Mouse (Mus musculus) bone marrow, adult 2 months (tissue): ENCODE results near the gene Gabra5. TPM values are rescaled to one million over a fixed set of nuclear protein-coding genes. Genes with fewer than 3 reads are reported as not detected.

Source experiments
- H3K27ac ChIP-seq: fragments of 200-500 bp; 2 replicates; pipeline ENCODE4 v1.5.1; 2012; ENCODE audit warnings: low read depth, mild to moderate bottlenecking, control low read depth, inconsistent platforms, low read length; ENCODE audit not compliant: control insufficient read depth, poor library complexity, insufficient read depth
- H3K4me1 ChIP-seq: fragments of 200-500 bp; 2 replicates; pipeline ENCODE4 v1.6.1; 2011; ENCODE audit warnings: low read length; ENCODE audit not compliant: control insufficient read depth, insufficient read depth
- H3K4me3 ChIP-seq: fragments of 200-500 bp; replicated peaks from 2 replicates; pipeline ENCODE3; 2011; ENCODE audit warnings: mild to moderate bottlenecking, low read depth, low read length, control low read depth; ENCODE audit not compliant: control insufficient read depth
- CTCF ChIP-seq: fragments of 200-500 bp; IDR thresholded peaks from 2 replicates; pipeline ENCODE4 v1.5.1; 2011; ENCODE audit warnings: low read length, control low read depth; ENCODE audit not compliant: control insufficient read depth, insufficient read depth
- POLR2A ChIP-seq: fragments of 200-500 bp; IDR thresholded peaks from 2 replicates; pipeline ENCODE4 v1.6.1; 2011; ENCODE audit warnings: low read depth, mild to moderate bottlenecking, control low read depth, low read length, borderline replicate concordance; ENCODE audit not compliant: control insufficient read depth
- WGBS: fragments of 180-500 bp; shearing (Covaris S2); methylation state at CpG from one replicate; pipeline ENCODE4 v1.1.7; 2018; 5-methylcytosine and 5-hydroxymethylcytosine counted together
- polyA plus RNA-seq: library from polyadenylated mRNA; stranded (reverse); fragments of >200 nt; gene quantifications from 2 replicates; pipeline ENCODE4 v1.2.4, GENCODE M21; 2011; ENCODE audit warnings: low replicate concordance; ENCODE audit not compliant: missing spikeins, insufficient read depth, insufficient read length

Gene Gabra5
- polyA plus RNA-seq, 1 experiment = not detected

DNA sequence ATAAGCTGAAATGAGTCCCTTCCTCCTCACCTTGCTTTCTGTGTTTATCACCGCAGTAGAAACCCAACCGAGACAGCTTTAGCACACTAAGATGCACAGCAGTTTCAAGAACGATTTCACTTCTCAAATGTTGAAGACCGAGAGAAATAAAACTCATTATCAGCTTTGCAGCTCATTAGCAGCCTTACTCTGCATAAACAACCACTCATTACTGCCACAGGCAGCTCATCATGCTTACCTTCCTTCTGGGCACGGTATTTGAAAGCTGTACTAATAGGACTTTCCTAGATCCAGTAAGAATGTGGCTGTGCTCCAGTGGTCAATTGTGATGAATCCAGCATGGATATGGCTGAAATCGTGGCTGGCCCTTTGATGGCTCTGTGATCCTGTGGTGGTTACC is 23.0 kb downstream of the Gabra5 start:
- no peak overlapping the region for H3K27ac ChIP-seq
- no peaks in the 10 kb centered on the region; the same call in 1 of the 2 replicates for H3K4me1 ChIP-seq
- 72% methylated on average over 6 of the region's 6 CpGs for WGBS
- TF ChIP-seq CTCF = no peak
- TF ChIP-seq POLR2A = no peak
- H3K4me3 ChIP-seq = no peak overlapping the region

DNA sequence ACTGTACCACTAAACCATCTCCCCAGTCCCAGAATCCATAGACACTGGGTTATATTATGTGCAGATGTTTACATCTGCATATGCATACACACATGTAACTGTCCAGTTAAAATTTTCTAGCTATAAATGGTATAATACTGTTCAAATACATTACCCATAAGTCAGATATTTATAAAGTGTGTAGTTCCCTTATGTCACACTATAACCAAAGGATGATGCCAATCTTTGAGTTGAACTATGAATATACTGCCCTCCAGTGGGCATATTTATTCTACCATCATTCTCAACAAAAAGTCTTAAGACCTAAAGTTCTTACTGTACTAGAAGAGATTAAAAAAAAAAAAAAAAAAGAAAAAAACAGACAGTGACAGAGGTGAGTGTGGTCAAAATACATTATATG is 27.0 kb downstream of the Gabra5 start:
- no peak overlapping the region for H3K4me3 ChIP-seq
- H3K27ac ChIP-seq = no peak overlapping the region
- TF ChIP-seq POLR2A (no peak), CTCF (no peak)
- no peaks in the 10 kb centered on the region for H3K4me1 ChIP-seq

DNA sequence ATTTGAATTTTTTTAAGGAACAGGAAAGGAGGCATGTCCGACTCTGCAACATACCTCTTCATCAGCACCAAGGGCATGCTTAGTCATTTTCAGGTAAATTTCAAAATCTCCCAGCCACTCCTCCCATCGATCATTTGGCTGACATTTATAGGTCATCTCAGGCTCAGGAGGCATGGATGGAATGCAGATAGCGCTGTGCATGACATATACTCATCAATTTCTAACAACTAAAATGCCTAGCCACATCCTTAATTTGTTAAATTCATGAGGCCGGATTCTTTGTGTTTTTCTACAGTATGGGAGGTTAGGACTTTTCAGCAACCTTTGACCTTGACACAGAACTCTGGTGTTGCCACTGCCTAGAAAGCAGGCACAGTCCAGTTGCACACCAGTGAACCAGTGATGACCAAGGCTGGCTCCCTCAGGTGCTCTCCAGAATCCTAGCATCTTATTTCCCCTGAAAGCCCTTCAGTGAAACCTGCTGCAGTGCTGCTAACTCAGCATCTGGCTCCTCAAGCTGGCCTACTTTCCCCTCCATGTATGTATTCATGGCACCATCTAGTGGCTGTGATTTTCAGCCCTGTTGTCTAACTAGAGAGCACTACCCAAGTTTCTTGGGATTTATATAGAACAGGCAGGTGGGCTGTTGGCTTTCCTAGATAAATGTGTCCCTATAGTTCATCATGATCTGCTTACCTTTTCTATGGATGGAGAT is 35.9 kb downstream of the Gabra5 start:
- WGBS = 67% methylated on average over 4 of the region's 4 CpGs
- Histone ChIP-seq H3K4me3 (no peak overlapping the region), H3K27ac (no peak overlapping the region), H3K4me1 (no peaks in the 10 kb centered on the region)
- TF ChIP-seq CTCF (no peak), POLR2A (no peak)

DNA sequence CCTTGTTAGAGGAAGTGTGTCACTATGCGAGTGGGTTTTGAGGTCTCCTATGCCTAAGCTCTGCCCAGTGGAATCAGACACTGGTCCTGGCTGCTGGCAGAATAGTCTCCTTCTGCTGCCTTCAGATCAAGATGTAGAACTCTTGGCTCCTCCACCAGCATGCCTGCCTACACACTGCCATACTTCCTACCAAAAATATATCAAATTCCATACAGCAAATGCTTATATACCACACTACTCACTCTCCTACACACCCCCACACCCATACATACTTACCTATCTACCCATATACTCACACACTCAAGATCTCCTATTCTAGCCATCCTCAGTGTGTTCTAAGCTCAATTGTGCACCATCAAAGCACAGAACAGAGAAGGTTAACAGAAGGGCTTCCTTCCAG is 38.5 kb downstream of the Gabra5 start:
- TF ChIP-seq CTCF (no peak), POLR2A (no peak)
- 85% methylated on average over 1 of the region's 1 CpGs for WGBS
- H3K4me1 ChIP-seq = no peaks in the 10 kb centered on the region
- H3K27ac ChIP-seq = no peak overlapping the region
- H3K4me3 ChIP-seq = no peak overlapping the region

DNA sequence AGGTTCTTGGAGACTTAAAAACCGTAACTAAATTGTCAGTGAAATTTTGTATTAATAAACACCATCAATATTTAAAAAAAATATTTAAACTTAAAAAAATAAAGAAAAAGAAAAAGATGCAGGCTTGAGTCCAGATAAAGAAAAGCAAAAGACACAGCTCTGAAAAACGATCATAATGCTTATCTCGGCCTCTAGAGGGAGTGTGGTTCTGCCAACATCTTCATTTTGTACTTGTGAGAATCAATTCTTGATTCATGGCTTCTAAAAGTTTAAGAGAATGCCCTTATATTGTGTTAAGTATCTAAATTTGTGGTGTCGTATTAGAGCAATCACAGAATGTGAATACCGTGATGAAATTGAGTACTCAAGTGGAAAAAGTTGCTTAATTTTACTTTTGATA is 49.5 kb downstream of the Gabra5 start:
- Histone ChIP-seq H3K4me1 (no peaks in the 10 kb centered on the region), H3K4me3 (no peak overlapping the region), H3K27ac (no peak overlapping the region)
- 60% methylated on average over 5 of the region's 5 CpGs for WGBS
- TF ChIP-seq CTCF (no peak), POLR2A (no peak)

DNA sequence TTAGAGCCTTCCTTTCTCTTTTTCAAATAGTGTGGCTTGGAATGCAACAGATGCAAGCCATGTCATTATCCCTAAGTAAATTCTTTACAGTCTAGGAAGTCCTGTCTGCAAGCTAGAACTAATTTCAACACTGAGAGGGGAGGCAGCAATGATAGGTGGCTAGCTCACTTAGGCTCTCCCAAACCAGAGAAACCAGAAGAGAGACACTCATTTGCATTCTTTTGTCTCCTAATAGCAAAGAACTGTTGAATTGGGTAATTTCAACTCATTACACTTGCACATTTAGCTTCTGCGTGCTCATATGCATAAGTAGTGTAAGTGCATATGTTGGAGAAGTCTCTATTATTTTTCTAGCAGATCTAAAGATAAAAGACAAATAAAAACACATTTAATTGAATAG is 61.6 kb downstream of the Gabra5 start:
- 57% methylated on average over 1 of the region's 1 CpGs for WGBS
- Histone ChIP-seq H3K4me3 (no peak overlapping the region), H3K27ac (no peak overlapping the region), H3K4me1 (no peaks in the 10 kb centered on the region)
- no peak for TF ChIP-seq POLR2A
- TF ChIP-seq CTCF = no peak

DNA sequence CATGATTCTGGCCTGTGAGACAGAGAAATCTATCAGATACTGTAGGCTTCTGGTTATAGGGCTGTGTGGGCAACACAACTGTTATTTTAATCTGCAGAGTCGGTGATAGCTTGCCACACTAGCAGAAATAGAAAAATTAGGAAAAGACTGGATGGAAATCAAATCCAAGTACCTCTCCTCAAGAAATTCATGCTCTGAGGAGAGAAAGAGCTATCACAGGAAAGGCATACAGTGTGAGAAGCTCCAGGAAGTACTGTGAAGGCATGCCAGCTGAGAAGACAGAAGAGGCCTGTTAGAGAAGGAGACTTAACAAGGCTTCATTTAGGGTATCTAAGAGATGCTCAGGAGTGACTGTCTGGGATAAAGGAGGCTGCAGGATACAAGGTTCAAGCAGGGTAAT is 87.2 kb downstream of the Gabra5 start:
- WGBS = 61% methylated on average over 1 of the region's 1 CpGs
- Histone ChIP-seq H3K27ac (no peak overlapping the region), H3K4me1 (no peaks in the 10 kb centered on the region), H3K4me3 (no peak overlapping the region)
- no peak for TF ChIP-seq POLR2A
- TF ChIP-seq CTCF = no peak

DNA sequence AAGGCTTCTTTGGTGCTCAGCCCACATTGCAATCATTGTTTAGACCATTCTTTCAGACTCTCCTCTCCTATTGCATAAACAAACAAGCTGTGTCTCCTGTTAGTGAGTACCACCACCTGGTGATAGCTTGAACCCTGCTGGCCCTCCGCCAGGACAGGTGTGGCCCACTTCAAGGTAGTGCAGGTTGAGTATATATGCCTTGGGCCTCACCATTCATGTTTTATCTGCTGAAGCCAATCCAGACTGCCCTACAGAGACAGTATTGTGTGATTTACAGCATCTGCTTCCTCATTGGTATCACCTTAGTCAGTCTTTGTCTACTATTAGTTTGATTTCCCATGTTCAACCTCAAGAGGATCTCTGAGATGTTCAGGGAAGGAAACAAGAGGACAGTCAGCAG is 88.8 kb downstream of the Gabra5 start:
- no peaks in the 10 kb centered on the region for H3K4me1 ChIP-seq
- H3K4me3 ChIP-seq = no peak overlapping the region
- H3K27ac ChIP-seq = no peak overlapping the region
- TF ChIP-seq CTCF (no peak), POLR2A (no peak)
- 71% methylated on average over 1 of the region's 1 CpGs for WGBS

DNA sequence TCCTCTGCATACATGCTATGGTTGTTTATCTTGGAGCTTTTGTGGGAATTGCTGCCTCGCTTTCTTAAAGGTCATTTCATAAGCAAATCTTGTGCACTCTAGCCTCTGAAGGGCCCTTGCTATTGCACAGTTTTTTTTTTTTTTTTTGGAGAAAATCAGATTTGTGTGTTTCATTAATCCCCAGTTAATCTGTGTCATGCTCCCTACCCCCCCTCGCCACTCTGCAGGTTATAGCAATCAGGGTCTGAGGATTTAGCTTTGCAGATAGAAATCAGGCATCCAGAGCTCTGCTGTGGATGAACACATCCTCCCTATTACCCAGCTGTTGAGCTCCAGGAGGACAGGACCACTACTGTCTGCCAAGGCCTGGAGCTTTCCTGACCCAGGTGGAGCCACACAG is 90.5 kb downstream of the Gabra5 start, which contains the start of gene Gabrb3:
Gene Gabrb3, plus strand, starts transcription at position 301 of the 400 bp plus-strand sequence.
- no peak for TF ChIP-seq POLR2A
- WGBS = 62% methylated on average over 2 of the region's 2 CpGs
- Histone ChIP-seq H3K4me1 (no peaks in the 10 kb centered on the region), H3K27ac (no peak within 1 kb of the TSS), H3K4me3 (no peak within 1 kb of the TSS)
